Mouse (Mus musculus) liver, adult 2 months (tissue): ENCODE measurements around the gene Vti1a.

Experiments
- CTCF ChIP-seq: fragments of 200-500 bp; IDR thresholded peaks from 2 replicates; pipeline ENCODE4 v1.5.1; 2011; ENCODE audit warnings: low read depth, low read length, control low read depth
- POLR2A ChIP-seq: fragments of 200-500 bp; IDR thresholded peaks from 2 replicates; pipeline ENCODE4 v1.6.1; 2011; ENCODE audit warnings: low read length, control low read depth; ENCODE audit not compliant: insufficient read depth; ENCODE audit errors: extremely low read depth

DNA sequence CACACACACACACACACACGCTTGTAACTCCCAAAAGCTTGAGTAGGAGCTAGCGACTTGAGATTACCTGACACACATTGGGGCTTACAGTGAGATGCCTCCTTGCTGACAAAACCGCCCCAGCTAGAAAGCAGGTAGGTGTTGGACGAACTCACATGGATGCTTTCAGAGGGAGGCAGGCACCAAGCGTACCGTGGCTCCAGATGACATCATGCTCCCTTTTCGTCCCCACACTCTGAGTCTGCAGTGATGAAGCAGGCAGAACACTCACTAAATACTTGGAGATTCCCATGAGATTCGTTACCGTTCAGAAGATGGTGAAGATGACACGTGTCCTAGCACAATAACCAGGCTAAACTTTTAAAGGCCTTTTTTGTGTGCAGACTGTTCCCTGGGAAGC lies 245.4 kb downstream of the Vti1a start:
- TF ChIP-seq POLR2A (no peak), CTCF (no peak)
